Mouse (Mus musculus) layer of hippocampus, adult 9-10 months (tissue): ENCODE measurements around the gene Slc6a17.
A peak's percentile ranks its signal among the peaks of the same experiment; 100 is the strongest.

Experiments used
- DNase-seq: peaks from one replicate; pipeline ENCODE4 v3.0.0; 2022; ENCODE audit warnings: low spot score

Gene Slc6a17

DNA sequence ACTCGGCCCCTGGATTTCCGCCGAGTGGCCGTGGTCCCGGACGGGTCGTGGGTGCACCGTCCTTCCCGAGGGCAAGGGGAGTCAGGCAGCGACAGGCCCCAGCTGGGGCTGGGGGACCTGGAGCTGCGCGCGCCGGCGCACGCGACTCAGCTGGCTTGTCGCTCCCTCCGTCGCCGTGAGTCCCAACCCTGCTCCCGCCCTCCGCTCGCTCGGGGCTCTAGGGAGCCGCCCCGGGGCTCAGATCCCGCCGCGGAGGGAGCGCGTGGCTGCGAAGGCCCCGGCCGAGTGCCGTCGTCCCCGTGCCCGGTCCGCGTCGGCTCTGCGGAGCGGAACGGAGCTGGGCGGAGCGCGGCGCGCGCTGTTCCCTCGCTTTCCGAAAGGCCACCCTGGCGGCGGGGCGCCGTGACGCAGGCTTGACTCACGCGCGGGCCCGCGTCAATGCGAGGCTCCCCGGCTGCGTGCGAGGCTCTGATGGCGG is at the start of gene Slc6a17:
Slc6a17 (minus strand) TSS at position 388 of the 478 bp plus-strand sequence.
- no peak for DNase-seq

DNA sequence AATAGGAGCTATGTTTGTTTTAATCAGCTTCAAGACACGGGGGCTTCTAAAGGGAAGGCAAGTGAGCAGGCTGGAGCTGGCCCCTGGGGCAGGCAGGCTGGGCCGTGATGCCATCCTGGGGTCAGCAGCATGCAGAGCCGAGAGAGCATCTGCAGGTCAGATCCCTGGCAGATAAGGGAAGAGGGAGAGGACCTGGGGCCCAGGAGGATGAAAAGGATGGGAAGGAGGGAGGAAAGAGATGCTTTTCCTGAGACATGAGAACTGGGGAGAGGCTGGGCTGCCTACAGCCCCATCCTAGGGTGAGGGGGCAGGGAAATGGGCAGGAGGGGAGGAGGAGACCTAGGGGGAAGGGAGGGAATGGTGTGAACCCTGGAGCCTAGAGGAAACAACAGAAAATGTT is 47.5 kb upstream of the Slc6a17 start:
- DNase-seq, result no peak

DNA sequence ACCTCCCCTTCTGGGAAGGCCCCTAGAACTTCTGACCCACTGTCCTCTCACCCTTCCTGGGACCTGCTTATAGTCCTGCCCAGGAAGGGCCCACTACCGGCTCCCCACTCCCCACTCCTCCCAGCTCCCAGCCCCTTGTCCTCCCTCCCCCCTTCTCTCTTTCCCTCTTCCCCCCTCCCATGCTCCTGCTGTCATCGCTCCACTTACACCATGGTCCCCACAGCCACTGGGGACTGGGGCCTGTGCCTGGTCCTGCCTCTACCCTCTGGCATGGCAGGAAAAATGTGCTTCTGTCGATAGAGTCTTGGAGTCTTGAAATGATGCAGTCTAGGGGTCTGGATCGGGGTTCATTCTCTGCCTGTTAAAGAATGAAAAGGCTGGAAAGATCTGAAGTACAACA is 46.1 kb upstream of the Slc6a17 start:
- DNase-seq, result no peak

DNA sequence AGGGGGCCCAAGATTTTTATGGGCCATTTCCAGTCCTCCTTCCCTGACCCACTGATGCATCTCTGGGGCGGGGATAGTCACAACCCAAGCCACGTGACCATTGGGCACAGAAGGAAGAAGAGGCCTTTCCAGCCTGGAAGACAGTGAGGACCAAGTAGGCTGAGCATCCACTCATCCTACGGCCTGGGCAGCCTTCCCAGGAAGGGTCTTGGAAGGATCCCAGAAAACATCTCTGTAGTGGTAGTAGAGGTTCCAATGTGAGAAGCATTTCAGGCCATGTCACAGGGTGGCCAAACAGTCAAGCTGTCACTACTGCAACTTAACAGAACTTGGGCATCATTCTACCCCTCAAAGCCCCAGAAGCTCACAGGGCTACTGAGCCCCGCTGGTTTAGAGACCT is 44.8 kb upstream of the Slc6a17 start:
- DNase-seq, result no peak

DNA sequence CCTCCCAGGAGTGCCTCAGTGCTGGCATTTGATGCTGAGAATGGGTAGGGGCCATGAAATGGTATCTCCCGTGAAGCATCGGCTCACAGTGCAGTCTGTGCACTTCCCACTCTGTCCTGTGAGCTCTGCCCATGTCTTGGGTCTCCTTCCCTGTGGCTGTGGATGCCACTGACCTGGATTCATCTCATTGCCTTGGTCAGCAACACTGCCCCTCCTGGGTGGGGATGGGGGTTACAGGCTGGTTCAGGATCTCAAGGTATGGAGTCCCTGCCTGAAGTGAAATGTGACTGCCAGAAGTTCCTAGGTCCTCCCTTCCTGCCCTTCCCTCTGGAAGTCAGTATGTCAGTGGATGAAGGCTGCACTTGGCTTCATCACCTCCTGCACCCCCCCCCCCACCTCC is 44.3 kb upstream of the Slc6a17 start:
- DNase-seq, result no peak

DNA sequence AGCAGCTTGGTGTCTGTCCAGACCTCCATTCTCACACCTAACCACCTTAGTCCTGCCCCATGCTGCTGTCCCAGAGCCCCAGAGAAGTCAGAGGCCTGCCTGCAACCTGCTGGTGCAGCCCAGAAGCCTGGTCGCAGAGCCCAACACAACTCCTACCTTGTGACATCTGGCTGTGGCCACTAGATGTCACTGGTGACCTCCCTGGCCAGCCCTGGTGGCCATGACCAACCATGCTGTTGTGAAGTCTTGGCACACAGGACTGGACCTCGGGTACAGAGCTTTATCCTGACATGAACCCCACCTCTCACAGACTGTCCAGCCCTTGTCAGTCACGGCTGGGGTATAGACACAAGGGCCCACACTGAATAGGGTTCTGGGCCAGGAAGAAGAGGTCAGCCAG is 41.4 kb upstream of the Slc6a17 start:
- no peak for DNase-seq

DNA sequence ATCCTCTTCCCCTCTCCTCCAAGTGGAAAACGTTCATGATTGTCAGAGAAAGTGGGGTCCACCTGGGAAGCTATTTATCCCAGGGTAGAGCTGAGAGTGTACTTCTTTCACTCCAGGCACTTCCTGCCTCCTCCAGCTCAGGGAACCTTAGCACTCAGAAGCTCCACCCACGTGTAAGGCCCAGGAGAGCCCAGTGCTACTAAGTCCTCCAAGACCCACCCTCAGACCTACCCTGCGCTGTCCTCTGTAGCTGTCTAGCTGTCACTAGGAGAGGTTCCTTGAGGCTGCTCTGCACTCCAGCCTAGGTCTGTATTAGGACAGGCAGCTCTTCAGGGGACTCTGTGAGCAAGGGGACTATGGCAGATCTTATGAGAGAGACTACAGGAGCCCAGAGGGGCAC is 40.9 kb upstream of the Slc6a17 start:
- no peak for DNase-seq

DNA sequence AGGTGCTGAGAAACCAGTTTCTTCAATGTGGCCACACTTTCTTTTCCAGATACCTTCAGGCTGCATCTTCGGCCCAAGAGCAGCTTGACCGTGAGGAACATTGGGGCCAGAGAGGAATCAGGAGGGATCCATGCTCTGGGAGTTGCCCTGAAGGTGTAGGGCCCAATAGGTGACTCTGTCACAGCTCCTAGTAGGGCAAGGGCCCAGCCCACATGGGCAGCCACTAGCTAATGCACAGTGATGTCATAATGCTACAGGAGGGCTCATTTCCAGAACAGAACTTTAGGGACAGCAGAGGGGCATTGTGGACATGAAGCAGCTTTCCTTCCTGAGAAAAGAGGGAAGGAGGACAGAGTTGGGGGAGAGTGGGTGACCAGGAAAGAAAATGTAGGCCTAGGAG is 37.0 kb upstream of the Slc6a17 start, which contains the start of gene Ubl4b:
Ubl4b (minus strand) TSS at position 232 of the 400 bp plus-strand sequence.
- no peak for DNase-seq

DNA sequence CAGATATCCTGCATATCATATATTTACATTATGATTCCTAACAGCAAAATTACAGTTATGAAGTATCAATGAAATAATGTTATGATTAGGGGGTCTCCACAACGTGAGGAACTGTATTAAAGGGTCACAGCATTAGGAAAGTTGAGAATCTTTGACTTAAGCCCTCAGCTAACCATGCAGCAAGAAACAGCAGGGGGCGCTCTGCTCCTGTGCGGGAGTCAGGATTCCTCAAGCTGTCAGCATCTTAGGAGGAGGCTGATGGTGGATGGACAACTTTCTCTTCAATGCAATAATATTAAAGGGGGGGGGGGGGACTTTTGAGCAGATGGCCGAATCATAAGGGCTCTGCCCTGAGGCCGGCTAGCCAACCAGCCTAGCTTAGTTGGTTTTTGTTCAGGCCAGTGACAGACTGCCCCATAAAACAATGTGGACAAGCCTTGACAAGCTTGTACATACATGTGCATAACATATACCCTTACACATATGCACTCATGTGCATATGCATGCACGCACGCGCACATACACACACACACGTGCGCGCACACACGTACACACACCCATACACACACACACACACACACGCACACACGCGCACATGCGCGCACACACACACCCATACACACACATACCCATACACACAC is 32.7 kb upstream of the Slc6a17 start:
- no peak for DNase-seq

DNA sequence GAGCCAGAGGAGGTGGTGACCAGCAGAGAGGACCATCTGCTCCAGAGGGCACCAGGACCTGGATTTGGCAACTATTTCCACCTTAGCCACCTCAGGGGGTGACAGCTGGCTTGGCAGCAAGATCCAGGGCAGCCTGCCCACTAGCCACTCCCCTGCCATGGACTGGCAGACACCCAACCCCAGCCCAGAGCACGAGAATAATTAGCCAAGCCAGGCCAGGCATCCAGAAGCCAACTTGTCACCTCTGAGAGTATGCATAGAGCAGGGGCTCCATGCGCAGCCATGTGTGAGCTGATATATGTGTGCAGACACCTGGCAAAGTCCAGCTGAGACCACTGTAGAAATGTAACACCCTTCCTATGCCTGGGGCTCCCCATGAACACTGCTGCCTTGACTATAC is 29.1 kb upstream of the Slc6a17 start:
- no peak for DNase-seq

DNA sequence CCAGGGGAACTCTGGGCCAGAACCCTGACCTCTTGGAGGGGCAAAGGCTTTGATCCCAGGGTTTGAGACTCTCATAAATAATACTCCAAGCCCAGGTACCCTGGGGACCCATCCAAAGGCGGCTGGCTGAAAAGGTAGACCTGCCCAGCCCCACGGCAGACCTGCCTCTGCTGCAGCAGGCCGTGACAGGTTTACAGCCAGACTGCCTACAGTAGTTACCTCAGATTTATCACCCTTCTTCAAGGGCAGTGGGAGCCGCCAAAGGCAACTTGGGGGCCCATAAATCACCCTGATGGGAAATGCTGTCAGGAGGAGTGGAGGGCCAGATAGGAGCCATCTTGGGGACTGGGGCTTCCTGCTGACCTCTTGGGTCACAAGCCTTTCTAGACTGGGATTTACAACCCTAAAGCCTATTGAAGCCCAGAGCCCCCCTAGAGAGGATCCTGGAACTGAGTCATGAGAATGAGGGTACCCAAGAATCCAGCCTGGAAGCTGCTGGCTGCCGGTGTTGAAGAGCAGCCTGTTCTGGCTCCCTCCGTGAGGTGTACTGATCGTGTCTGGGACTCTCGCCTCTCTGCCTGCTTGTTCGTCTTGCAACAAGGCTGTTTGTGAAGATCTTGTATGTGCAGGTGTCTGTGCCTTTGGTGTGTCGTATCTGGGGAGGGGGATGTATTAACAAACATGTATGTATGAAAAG is 28.0 kb upstream of the Slc6a17 start:
- no peak for DNase-seq

DNA sequence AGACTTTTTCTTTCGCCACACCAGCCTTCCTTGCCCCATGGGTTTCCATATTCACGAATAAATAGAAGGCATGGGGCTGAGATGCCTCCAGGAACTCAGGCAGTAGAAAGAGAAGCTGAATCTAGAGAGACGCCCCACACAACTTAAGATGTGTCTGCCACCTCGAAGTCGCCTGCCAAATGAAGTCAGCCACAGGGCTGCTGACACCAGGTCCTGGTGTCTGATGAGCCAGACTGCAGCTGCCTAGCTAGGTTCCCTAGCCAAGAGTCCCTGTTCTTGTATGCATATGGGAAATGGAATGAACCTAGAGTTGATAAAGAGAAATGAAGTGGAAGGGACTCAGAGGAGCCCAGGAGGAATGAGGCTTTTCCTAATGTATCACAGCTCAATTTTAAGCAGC is 27.5 kb upstream of the Slc6a17 start:
- no peak for DNase-seq

DNA sequence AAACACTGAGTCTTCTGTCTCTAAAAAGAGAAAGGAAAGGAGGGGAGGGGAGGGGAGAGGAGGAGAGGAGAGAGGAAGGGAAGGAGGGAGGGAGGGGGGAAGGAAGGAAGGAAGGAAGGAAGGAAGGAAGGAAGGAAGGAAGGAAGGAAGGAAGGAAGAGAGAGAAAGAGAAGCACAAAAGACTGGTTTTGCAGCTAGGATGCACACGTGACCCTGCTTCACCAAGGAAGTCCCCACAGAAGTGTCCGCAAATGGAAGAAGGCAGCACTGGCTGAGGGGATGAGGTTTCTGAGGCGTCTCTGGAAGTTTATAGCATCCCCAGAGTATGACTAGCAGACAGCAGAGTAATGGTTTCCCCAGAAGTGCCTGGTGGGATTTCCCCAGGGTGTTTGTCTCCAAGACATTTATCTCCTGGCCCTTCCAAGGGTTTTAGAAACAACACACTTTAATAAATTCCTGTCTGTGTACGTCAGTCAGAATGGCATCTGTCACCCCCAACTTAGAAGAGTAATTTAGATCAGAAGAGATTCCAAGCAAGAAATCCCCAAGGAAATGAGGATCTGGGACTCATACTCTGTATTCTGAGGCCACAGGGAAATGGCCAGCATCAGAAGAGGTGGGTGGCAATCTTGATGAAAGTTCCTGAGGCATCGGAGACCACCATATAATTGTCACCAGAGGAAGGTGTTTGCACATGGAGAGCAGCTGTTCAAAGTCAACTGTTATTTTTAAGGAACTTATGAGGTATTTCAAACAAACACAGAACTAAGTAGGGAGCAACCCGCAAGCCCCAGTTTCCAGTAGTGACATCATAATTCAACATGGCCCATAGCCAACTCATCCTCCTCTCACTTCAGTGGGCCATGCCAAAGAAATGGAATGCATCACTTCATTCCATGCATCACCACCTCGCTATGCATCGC is 25.6 kb upstream of the Slc6a17 start:
- no peak for DNase-seq

DNA sequence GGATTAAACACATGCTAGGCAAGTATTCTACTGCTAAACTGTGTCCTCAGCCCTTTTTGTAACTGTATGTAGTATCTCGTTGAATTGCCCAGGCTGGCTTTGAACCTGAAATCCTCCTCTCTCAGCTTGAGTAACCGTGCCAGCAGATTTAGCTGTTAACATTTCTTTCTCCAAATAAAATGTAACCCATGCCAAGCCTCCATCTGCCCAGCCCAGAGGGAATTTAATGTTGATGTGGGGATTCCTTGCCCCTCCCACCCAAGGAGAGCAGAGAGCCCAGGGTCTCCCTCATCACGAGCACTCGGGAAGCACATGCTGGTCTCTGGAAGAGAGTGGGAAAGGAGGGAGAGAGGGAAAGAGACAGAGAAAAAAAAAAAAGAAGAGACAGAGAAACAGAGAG is 24.8 kb upstream of the Slc6a17 start:
- no peak for DNase-seq

DNA sequence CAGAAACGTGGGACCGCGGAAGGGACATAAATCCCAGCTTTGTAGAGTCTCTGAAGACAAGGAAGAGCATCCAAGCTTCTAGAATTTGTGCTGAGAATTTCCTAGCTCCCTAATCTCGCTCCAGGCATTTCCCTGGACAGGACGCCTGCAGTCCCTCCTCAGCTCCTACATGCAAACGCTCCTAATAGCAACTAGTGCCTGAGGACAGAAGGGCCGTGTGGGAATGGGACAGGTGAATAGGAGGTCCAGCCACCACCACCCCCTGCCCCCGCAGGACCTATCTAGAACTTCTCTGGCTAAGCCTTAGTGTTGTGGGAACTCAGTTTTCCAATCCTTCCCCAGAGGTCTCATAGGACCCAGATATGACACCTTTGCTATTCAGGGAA is 19.7 kb upstream of the Slc6a17 start:
- DNase-seq, result no peak

DNA sequence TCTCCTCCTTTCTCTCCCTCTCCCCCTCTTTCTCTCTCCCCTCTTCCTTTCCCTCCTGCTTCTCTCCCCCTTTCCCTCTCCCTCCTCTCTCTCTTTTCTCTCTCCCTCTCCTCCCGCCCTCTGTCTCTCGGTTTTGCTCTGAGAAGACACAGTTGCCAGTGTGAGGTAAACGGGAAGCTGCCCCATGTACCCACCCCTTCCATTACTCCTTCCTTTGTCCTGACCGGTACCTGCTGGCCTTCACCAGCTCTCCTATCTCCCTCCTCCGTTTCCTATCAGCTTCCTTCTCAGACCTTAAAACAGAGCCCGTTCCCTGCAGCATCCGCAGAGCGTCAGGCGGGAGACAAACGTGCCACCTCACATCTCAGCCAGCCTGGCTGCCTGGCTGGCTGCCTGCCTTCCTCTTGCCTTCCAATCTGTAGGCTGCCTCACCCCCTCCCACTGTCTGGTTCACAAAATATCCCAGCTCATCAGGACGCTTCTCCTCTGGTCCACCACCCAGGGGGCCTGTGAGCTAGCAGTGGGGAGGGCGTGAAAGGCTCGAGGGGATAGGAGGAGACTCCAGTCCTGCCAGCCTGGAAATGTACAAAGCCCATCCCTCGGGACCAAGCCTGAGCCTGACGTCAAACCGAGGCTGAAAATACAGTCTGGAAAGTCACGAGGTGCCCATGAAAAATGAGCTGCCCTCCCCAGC is 19.1 kb upstream of the Slc6a17 start:
- peak; percentile 56 for DNase-seq

DNA sequence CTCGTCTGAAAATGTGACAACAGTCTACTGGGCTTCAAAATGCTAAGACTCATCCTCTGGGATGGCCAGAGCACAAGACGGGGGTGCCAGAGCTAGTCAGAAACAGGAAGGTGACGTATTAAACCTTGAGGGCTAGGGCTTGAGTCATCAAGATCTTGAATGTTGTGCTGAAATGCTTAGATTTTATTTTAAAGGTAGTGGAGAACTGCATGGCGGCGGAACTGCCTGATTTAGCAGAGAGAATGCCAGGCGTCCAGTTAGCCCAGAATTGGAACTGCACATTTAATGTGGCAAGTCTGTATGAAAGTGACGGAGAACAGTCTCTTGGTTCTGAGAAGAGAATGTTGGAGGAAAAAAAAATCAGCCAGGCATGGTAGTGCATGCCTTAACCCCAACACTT is 17.1 kb upstream of the Slc6a17 start:
- DNase-seq, result no peak

DNA sequence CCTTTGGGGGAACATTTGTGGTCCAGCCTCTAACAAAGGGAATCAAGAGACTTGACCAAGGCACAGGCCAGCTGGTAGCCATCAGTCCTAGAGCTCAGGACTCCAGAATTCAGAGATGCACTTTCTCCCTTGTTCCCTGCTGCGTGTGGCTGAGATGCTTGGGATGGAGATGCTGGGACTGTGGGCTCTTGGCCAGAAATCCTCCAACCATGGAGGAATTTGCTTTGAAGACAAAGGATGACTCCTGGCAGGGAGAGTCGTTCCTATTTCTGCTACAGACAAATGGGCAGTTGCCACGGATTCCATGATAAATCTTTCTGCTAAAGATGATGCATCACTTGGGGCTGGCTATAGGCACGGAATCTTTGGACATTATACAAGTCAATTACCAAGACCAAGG is 15.7 kb upstream of the Slc6a17 start:
- no peak for DNase-seq

DNA sequence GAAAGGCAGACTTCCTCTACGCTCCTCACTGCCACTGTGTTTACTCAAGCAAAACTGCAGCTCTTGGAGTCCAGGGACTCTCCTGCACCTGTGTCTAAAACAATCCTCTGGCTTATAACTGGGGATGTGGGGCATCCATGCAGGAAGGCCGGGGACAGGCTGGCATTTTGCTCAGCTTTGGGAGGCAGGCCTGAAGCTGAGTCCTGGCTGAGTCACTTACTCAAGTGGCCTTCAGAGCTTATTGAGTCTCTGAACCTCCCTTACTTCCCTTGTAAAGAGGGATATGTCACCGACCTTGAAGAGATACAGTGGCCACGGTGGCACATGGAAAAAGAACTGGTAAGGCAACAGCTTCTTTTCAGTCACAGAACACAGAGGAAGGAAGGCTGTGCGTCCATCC is 12.8 kb upstream of the Slc6a17 start:
- DNase-seq, result no peak

DNA sequence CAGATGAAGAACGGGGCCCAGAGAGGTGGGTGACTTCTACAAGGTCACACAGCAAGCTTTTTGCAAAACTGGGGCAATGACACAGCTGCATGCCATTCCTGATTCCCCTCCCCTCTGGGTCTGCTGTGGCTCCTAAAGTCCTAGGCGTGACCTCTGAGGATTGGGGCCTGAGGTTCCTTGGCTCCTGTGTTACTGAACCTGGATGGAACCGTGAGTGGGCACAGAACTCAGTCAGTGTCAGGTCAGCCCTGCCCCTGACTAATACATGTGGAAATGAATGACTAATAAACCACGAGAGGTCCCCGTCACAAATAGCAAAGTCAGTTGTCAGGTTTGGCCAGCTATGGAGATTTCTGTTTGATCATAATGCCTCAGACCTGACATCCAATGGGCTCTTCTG is 11.4 kb upstream of the Slc6a17 start:
- DNase-seq, result no peak

DNA sequence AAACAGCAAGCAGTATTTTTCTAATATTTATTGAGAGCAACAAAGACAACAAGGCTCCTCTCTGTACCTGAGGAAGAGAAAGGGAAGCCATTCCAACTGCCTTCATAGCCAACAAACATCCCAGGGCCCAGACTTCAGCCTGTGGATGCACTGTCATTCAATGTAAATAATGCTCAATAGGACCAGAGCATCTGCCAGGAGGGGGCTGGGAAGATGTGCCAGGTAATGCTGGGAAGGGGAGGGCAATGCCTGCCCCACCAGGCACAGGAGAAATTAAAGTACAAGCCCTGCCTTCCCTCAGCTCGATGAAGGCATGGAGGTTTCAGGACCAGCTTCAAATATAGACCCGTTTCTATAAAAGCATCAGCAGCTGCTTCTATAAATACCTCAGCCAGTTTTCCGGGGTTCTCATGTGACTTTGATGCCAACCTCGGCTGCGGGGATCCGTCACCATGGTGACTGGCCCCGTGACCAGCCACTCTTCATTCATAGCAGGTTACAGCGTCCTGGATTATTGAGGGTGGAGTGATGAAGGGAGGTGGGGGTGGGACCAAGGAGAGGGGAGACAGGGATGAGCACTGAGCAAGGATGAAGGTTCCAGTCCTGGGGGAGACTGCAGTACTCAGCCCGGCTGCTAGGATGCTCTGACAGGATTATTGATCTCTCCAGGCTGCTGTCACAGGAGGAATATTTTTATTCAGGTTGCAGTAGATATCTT is 10.7 kb upstream of the Slc6a17 start:
- peak; percentile 64 for DNase-seq

DNA sequence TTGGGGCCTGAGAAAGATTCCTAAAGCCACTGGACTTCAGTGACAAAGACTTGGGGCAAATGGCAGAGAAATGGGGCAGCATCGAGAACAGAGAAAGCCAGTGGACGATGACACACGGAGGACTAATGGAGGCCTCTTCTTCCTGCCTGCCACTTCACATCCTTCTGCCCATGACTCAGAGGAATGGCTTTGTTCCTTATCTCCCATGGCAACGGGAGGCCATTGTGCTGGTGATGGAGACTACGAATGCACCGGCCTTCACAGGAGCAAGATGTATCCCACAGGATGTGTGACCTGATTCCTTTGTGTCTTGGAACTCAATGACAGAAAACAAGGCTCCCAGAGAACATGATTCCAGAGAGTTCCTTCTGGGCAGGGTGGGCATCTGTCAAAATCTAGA is 6.7 kb upstream of the Slc6a17 start:
- no peak for DNase-seq
